Comparison of ENCODE assay signal across 8 mouse cellular contexts in genomic region chr8:91070275-91070859, GRCm38 (mm10). TPM values are rescaled to one million over a fixed set of nuclear protein-coding genes. Genes with fewer than 3 reads are reported as not detected.
DNase-seq lines count a peak whose midpoint lies in the region; ATAC-seq and TF ChIP-seq lines count a peak whose summit lies in the region.

No protein-coding gene starts in this region.

- H3K36me3 ChIP-seq in hindbrain, embryonic 12.5 days = no peaks in the 10 kb centered on the region
- H3K36me3 ChIP-seq in lung, postnatal 0 days (ENCODE audit: insufficient read depth, low read length) = no peaks in the 10 kb centered on the region

- peaks cover 19% of the 10 kb centered on the region for H3K4me1 ChIP-seq in hindbrain, embryonic 12.5 days
- H3K4me1 ChIP-seq in lung, postnatal 0 days (ENCODE audit: insufficient read depth, low read depth, low read length) = 0 out of 2 replicates have a peak, but pooled peaks cover 4% of the 10 kb centered on the region

- TF ChIP-seq CTCF in lung, postnatal 0 days (IDR thresholded peaks at IDR 0.05) = no peak

- peak overlapping the region; percentile 66 for H3K4me2 ChIP-seq in hindbrain, embryonic 12.5 days (replicated peaks)
- peak overlapping the region; percentile 74 for H3K4me2 ChIP-seq in lung, postnatal 0 days (replicated peaks; ENCODE audit: low read depth, low read length)

- peak overlapping the region; percentile 87 for H3K27ac ChIP-seq in hindbrain, embryonic 12.5 days
- H3K27ac ChIP-seq in lung, postnatal 0 days (ENCODE audit: low read length) = peak overlapping the region; percentile 97

- H3K9me3 ChIP-seq in hindbrain, embryonic 12.5 days (replicated peaks) = no peaks in the 10 kb centered on the region
- no peaks in the 10 kb centered on the region for H3K9me3 ChIP-seq in lung, postnatal 0 days (ENCODE audit: low read length)

- DNase-seq in NIH3T3 (ENCODE audit: low read depth) = peak; percentile 90
- peak; percentile 75 to 78 for DNase-seq in cerebellum, postnatal 10 days
- DNase-seq in frontal cortex, postnatal 14 days (ENCODE audit: low spot score in 2 of 2) = peak; percentile 49 to 57
- DNase-seq in layer of hippocampus, postnatal 10 days (ENCODE audit: low spot score in 2 of 2) = peak; percentile 54 to 68
- DNase-seq in lung, postnatal 0 days (ENCODE audit: low spot score) = peak; percentile 95
- peak; percentile 65 for DNase-seq in ovary, postnatal 36 days (ENCODE audit: low spot score)
- peak; percentile 83 for DNase-seq in thymus, postnatal 14 days

- H3K27me3 ChIP-seq in hindbrain, embryonic 12.5 days = no peaks in the 10 kb centered on the region
- H3K27me3 ChIP-seq in lung, postnatal 0 days (replicated peaks; ENCODE audit: insufficient read depth, low read length) = no peaks in the 10 kb centered on the region

- H3K4me3 ChIP-seq in hindbrain, embryonic 12.5 days = peak overlapping the region; percentile 74
- H3K4me3 ChIP-seq in lung, postnatal 0 days (ENCODE audit: low read depth, low read length) = peak overlapping the region; percentile 83

- under 1% methylated on average over 34 of the region's 34 CpGs for WGBS in hindbrain, embryonic 12.5 days
- under 1% methylated on average over 30 of the region's 34 CpGs for WGBS in lung, postnatal 0 days

- H3K9ac ChIP-seq in hindbrain, embryonic 12.5 days = peak overlapping the region; percentile 75
- peak overlapping the region; percentile 90 for H3K9ac ChIP-seq in lung, postnatal 0 days (replicated peaks; ENCODE audit: low read depth)

- TF ChIP-seq EP300 in lung, postnatal 0 days (IDR thresholded peaks at IDR 0.05) = 0 out of 2 replicates have a peak, but pooled peaks have one; percentile 12

- peak; percentile 84 for ATAC-seq in hindbrain, embryonic 12.5 days (ENCODE audit: low FRiP score)
- peak; percentile 91 for ATAC-seq in lung, postnatal 0 days

RNA-seq across cellular contexts. Expression of gene Rbl2, which starts 0.5 kb away (rescaled TPM):
- polyA plus RNA-seq in hindbrain, embryonic 12.5 days (2016; fragmentation: Nextera tagmentation; extraction: Ambion mirVana) = 19.4 and 19.5 TPM in 2 replicates
- 10 to 100 TPM; 29.1 to 29.7 TPM for total RNA-seq in layer of hippocampus, postnatal 10 days (2021)
- polyA plus RNA-seq in lung, postnatal 0 days (2015; fragmentation: Nextera tagmentation; extraction: Ambion mirVana) = 13.7 and 13.8 TPM in 2 replicates

Comparison
In these comparisons a context has a peak if more than half of its experiments do, and no peak if none do; other contexts are left out.
1. Peak in every context shown above with its lines: DNase-seq, ATAC-seq, H3K4me3 ChIP-seq and H3K27ac ChIP-seq.